Mouse (Mus musculus): ENCODE measurements around the gene Rrm2. TPM values are rescaled to one million over a fixed set of nuclear protein-coding genes. Genes with fewer than 3 reads are reported as not detected.
A peak's percentile ranks its signal among the peaks of the same experiment; 100 is the strongest.
"Not testable (repeated sequence)": the region's sequence is repeated elsewhere in the genome, so short reads cannot be mapped to it uniquely, and the experiment has no call there.

The Rrm2 gene
- polyA plus RNA-seq, 1 experiment from 2014 or later = 261 TPM

DNA sequence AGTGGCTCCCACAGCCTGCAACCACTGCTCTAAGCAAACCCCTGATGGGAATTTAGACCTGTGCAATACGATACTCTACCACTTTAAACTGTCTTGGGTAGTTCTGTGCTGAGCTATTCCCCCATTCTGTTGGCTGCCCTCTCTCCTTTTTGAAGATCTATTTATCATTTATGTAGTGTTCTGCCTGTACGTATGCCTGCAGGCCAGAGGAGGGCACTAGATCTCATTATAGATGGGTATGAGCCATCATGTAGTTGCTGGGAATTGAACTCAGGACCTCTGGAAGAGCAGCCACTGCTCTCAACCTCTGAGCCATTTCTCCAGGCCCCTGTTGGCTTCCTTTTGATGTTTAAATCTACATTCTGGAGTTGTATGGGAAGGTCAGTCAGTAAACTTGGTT, 28.9 kb downstream of the Rrm2 start:
- no peak for ATAC-seq (ENCODE audit: low FRiP score, low read depth)
- Histone ChIP-seq H3K27me3 (replicated peaks) (no peaks in the 10 kb centered on the region), H3K4me3 (no peak overlapping the region), H3K36me3 (no peaks in the 10 kb centered on the region), H3K9me3 (no peaks in the 10 kb centered on the region), H3K27ac (no peak overlapping the region), H3K4me2 (replicated peaks) (no peak overlapping the region), H3K9ac (no peak overlapping the region), H3K4me1 (no peaks in the 10 kb centered on the region)
- WGBS = 69% methylated on average over 2 of the region's 2 CpGs

DNA sequence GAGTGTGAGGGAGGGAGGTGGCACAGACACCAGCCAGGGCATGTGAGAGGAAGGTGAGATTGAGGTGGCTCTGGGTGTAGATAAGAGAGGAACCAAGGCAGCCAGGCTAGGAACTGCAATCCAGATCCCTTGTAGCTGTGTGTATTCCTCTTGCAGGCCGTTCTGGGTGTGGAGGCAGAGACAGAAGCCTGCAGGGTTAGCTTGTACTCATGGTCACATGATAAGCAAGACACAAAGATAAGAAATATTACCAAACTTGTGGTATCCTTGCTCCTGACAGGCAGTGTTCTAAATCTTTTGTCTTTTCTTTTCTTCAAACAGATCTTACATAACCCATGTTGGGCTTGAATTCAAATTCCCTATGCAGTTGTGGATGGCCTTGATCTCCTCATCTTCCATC, 31.9 kb downstream of the Rrm2 start:
- H3K9me3 ChIP-seq = no peaks in the 10 kb centered on the region
- no peak for ATAC-seq (ENCODE audit: low FRiP score, low read depth)
- H3K27me3 ChIP-seq (replicated peaks) = no peaks in the 10 kb centered on the region
- H3K4me1 ChIP-seq = no peaks in the 10 kb centered on the region
- H3K27ac ChIP-seq = no peak overlapping the region
- H3K4me3 ChIP-seq = no peak overlapping the region
- no peak overlapping the region for H3K4me2 ChIP-seq (replicated peaks)
- no peaks in the 10 kb centered on the region for H3K36me3 ChIP-seq
- H3K9ac ChIP-seq = no peak overlapping the region
- WGBS = 78% methylated on average over 1 of the region's 1 CpGs

DNA sequence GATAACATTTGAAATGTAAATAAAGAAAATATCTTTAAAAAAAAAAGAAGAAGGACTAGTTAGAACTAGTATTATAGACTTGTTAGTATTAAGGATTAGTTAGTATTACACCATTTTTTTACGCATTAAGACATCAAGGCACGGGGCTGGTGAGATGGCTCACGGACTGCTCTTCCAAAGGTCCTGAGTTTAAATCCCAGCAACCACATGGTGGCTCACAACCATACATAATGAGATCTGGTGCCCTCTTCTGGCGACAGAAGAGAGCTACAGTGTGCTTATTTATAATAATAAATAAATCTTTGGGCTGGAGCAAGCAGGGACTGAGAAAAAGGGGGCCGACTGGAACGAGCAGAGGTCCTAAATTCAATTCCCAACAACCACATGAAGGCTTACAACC, 33.5 kb downstream of the Rrm2 start:
- not testable (repeated sequence) for H3K9me3 ChIP-seq; H3K9ac ChIP-seq; H3K4me1 ChIP-seq; H3K27me3 ChIP-seq (replicated peaks); H3K4me2 ChIP-seq (replicated peaks); H3K4me3 ChIP-seq; ATAC-seq (ENCODE audit: low FRiP score, low read depth); H3K36me3 ChIP-seq; H3K27ac ChIP-seq
- WGBS = 62% methylated on average over 6 of the region's 6 CpGs

DNA sequence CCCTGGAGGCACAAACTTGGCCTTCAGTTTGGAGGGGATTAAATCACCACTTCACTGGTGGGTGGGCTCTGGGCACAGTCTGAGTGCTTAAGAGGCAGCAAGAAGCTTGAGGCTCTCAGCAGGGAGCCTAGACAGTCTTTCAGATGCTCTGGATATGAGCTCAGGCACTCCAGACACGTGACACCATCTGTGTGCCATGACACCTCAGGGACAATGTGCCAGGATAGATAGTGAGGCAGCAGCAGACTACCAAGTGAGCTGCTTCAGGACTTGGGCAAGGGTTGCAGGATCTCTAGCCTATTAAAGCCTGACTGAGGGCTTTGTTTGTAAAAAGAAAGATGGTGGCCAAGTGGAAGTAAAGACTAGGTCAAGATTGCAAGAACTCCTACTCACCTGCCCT, 36.3 kb downstream of the Rrm2 start:
- Histone ChIP-seq H3K36me3 (no peaks in the 10 kb centered on the region), H3K4me3 (no peak overlapping the region), H3K4me2 (replicated peaks) (no peak overlapping the region), H3K9me3 (no peaks in the 10 kb centered on the region), H3K9ac (no peak overlapping the region), H3K27me3 (replicated peaks) (no peaks in the 10 kb centered on the region), H3K27ac (no peak overlapping the region), H3K4me1 (peaks cover 10% of the 10 kb centered on the region; the same call in 1 of the 2 replicates)
- no peak for ATAC-seq (ENCODE audit: low FRiP score, low read depth)
- 30% methylated on average over 1 of the region's 1 CpGs for WGBS

DNA sequence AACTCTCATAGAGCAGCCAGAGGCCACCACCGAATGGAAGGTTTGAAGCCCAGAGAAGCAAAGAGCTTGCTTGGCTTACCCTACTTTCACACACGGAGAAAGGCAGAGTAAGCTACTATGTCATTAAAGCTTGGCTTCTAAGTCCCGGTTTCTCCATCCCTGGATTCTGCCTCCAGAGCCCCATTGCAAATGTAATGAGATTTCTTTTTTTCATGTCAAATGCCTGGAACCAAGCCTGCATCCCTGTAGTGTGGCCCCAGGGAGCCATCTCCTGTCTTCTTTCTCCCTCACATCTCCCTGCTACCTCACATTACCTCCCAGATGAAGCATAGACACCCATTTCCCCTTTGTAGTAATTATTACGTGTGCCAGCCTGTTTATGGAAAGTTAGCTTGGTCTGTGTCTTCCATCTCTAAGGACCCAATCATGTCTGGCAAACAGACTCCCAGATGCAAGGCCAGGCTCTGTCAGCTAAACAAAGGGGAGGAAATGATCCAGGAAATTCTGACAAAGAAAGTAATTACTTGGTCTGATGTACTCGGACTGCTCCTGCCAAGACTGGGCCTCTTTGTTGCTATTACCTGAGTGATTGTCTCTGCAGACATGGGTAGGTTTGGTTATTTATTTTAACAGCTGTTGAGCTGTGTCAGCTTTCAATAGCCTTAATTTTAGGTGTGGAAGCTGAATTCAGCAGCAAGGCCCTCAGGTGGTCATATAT, 38.7 kb downstream of the Rrm2 start:
- H3K4me3 ChIP-seq = no peak overlapping the region
- H3K27ac ChIP-seq = no peak overlapping the region
- no peak overlapping the region for H3K4me2 ChIP-seq (replicated peaks)
- no peaks in the 10 kb centered on the region for H3K36me3 ChIP-seq
- peaks cover 10% of the 10 kb centered on the region; the same call in 1 of the 2 replicates for H3K4me1 ChIP-seq
- WGBS = 43% methylated on average over 5 of the region's 5 CpGs
- H3K9me3 ChIP-seq = no peaks in the 10 kb centered on the region
- no peak for ATAC-seq (ENCODE audit: low FRiP score, low read depth)
- no peaks in the 10 kb centered on the region for H3K27me3 ChIP-seq (replicated peaks)
- no peak overlapping the region for H3K9ac ChIP-seq

DNA sequence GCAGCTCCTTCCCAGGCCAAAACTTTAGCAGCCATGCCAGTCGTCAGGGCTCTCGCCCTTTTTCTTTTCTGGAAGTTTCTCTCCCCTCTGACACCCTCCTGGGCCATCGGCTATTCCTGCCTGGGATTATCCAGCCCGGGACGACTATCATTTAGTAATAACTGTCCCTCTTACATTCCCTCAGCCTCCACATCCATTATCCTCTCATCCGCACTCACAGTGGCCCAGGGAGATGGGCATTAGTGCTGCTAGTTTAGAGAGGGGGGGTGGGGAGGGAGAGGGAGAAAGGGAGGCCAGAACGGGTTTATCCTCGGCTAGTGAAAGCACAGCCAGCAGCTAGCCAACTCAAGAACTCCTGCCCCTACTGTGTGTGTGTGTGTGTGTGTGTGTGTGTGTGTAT, 39.3 kb downstream of the Rrm2 start:
- no peaks in the 10 kb centered on the region for H3K36me3 ChIP-seq
- no peak for ATAC-seq (ENCODE audit: low FRiP score, low read depth)
- no peak overlapping the region for H3K4me2 ChIP-seq (replicated peaks)
- H3K9me3 ChIP-seq = no peaks in the 10 kb centered on the region
- H3K27me3 ChIP-seq (replicated peaks) = no peaks in the 10 kb centered on the region
- 44% methylated on average over 8 of the region's 8 CpGs for WGBS
- no peak overlapping the region for H3K27ac ChIP-seq
- no peak overlapping the region for H3K9ac ChIP-seq
- H3K4me1 ChIP-seq = peaks cover 10% of the 10 kb centered on the region; the same call in 1 of the 2 replicates
- no peak overlapping the region for H3K4me3 ChIP-seq

DNA sequence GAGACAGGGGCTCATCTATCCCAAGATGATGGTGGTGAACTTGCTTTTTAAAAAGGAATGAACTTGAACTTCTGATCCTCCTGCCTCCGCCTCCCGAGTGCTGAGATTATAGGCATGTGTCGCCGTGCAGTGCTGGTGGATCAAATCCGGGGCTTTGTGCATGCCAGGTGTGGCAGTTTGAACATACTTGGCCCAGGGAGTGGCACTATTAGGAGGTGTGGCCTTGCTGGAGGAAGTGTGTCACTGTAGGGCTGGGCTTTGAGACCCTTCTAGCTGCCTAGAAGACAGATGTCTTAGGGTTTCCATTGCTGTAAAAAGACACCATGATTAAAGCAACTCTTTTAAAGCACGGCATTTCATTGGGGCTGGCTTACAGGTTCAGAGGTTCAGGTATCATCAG, 42.5 kb downstream of the Rrm2 start:
- Histone ChIP-seq H3K9me3 (no peaks in the 10 kb centered on the region), H3K4me1 (peaks cover 10% of the 10 kb centered on the region; the same call in 1 of the 2 replicates), H3K4me2 (replicated peaks) (no peak overlapping the region), H3K36me3 (no peaks in the 10 kb centered on the region), H3K27ac (no peak overlapping the region), H3K9ac (no peak overlapping the region), H3K27me3 (replicated peaks) (no peaks in the 10 kb centered on the region), H3K4me3 (no peak overlapping the region)
- no peak for ATAC-seq (ENCODE audit: low FRiP score, low read depth)
- WGBS = 90% methylated on average over 6 of the region's 6 CpGs

DNA sequence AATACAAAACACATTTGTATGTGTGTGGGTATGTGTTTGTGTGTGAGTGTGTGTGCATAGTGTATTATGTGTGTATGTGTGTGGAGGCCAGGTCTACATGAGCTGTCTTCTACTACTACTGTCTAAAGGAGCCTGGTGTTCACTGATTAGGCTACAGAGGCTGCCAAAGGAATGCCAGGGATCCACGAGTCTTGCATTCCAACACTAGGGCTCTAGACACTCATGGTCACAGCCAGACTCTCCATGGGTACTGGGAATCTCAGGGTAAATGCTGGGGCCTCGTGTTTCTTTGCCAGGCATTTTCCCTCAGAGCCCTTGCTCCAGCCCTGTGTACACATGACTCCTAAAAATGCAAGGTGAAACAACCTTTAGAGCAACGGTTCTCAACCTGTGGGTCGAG, 45.6 kb downstream of the Rrm2 start:
- H3K9me3 ChIP-seq = no peaks in the 10 kb centered on the region
- no peaks in the 10 kb centered on the region for H3K27me3 ChIP-seq (replicated peaks)
- peaks cover 8% of the 10 kb centered on the region for H3K4me1 ChIP-seq
- H3K9ac ChIP-seq = no peak overlapping the region
- H3K4me3 ChIP-seq = no peak overlapping the region
- H3K4me2 ChIP-seq (replicated peaks) = no peak overlapping the region
- no peak overlapping the region for H3K27ac ChIP-seq
- WGBS = 79% methylated on average over 4 of the region's 4 CpGs
- no peaks in the 10 kb centered on the region for H3K36me3 ChIP-seq
- ATAC-seq (ENCODE audit: low FRiP score, low read depth) = no peak

DNA sequence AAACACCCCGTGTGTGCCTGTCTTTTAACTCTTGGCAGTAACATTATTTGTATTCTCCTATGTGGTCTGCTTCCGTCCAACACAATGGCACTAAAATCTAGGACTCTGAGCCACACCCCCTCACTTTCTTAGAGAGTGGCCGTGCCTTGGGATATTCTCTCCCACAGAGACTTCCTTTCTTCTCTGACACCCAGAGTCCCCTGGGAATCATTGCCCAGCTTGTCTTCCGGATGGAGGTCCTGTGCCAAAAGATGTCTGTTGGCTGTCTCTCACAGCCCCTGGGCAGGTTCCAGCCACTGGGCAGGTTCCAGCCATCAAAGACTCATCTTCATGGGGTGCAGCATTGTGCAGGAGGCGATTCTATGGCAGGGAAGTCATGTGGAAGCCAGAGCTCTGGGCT, 46.7 kb downstream of the Rrm2 start:
- no peak overlapping the region for H3K9ac ChIP-seq
- H3K27ac ChIP-seq = no peak overlapping the region
- H3K4me3 ChIP-seq = no peak overlapping the region
- H3K36me3 ChIP-seq = no peaks in the 10 kb centered on the region
- H3K4me1 ChIP-seq = peaks cover 9% of the 10 kb centered on the region
- H3K4me2 ChIP-seq (replicated peaks) = no peak overlapping the region
- 32% methylated on average over 5 of the region's 5 CpGs for WGBS
- no peaks in the 10 kb centered on the region for H3K27me3 ChIP-seq (replicated peaks)
- H3K9me3 ChIP-seq = no peaks in the 10 kb centered on the region
- ATAC-seq (ENCODE audit: low FRiP score, low read depth) = no peak

DNA sequence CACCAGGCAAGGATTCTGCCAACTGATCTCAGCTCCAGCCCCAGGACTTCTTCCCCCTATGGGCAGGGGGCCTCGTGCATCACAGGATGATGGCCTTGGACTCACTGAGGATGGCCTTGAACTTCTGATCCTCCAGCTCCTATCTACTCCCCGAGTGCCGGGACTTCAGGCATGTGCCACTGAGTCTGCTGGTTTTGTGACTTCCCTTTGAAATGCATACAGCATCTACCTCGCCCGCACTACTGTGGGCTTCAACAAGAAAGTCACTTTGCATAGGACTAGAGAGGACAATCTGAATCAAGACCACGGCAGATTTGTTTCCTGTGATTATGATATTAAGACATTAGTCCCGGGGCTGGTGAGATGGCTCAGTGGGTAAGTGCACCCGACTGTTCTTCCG, 47.4 kb downstream of the Rrm2 start:
- 89% methylated on average over 9 of the region's 9 CpGs for WGBS
- no peaks in the 10 kb centered on the region for H3K27me3 ChIP-seq (replicated peaks)
- H3K9ac ChIP-seq = no peak overlapping the region
- ATAC-seq (ENCODE audit: low FRiP score, low read depth) = no peak
- no peaks in the 10 kb centered on the region for H3K9me3 ChIP-seq
- no peak overlapping the region for H3K4me3 ChIP-seq
- H3K36me3 ChIP-seq = no peaks in the 10 kb centered on the region
- H3K4me1 ChIP-seq = peaks cover 9% of the 10 kb centered on the region
- no peak overlapping the region for H3K27ac ChIP-seq
- no peak overlapping the region for H3K4me2 ChIP-seq (replicated peaks)

DNA sequence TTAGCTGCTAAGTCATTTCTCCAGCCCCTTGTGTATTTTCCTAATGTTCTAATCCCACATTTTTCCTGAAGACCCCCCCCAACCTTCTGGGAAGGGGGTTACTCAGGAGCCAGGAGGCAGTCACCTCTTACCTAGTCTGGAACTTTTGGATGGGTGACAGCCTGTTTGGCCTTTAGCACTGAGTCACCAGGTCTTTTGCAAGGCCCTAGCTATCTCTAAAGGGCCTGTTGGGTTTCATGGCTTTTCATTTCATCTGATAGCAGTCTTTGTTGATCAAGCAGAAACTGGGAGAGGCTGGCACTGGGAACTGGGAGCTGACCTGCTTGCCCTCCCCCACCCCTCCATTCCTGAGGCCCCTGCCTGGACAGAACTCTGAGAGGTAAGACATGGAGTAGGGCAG, 49.3 kb downstream of the Rrm2 start:
- H3K4me2 ChIP-seq (replicated peaks) = no peak overlapping the region
- no peak overlapping the region for H3K9ac ChIP-seq
- no peak for ATAC-seq (ENCODE audit: low FRiP score, low read depth)
- H3K27me3 ChIP-seq (replicated peaks) = no peaks in the 10 kb centered on the region
- no peak overlapping the region for H3K4me3 ChIP-seq
- no peaks in the 10 kb centered on the region for H3K9me3 ChIP-seq
- H3K4me1 ChIP-seq = peaks cover 15% of the 10 kb centered on the region
- H3K27ac ChIP-seq = no peak overlapping the region
- H3K36me3 ChIP-seq = no peaks in the 10 kb centered on the region

DNA sequence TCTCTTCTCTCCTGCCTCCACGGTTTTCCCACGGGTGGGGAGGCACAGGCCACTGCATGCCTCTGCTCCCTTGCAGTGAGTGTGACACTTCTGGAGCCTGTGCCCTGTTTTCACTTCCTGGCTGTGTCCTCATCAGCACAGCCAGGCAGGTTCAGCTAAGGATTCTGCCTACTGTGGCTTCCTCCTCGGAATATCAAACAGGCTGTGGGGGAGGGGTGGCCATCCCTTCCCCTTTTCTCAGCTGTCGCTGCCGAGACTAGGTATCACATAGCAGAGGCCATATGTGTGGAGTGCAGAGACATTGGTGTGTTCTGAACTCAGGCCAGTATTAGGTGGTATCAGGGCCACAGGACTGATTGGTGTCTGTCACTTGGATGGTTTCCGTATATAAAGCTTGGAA, 50.3 kb downstream of the Rrm2 start:
- Histone ChIP-seq H3K9ac (no peak overlapping the region), H3K4me2 (replicated peaks) (0 out of 2 replicates have a peak overlapping the region, but pooled peaks have one; percentile 15), H3K4me3 (no peak overlapping the region), H3K36me3 (no peaks in the 10 kb centered on the region), H3K4me1 (peaks cover 22% of the 10 kb centered on the region), H3K9me3 (no peaks in the 10 kb centered on the region), H3K27ac (no peak overlapping the region), H3K27me3 (replicated peaks) (no peaks in the 10 kb centered on the region)
- ATAC-seq (ENCODE audit: low FRiP score, low read depth) = peak; percentile 48
- 15% methylated on average over 6 of the region's 6 CpGs for WGBS

DNA sequence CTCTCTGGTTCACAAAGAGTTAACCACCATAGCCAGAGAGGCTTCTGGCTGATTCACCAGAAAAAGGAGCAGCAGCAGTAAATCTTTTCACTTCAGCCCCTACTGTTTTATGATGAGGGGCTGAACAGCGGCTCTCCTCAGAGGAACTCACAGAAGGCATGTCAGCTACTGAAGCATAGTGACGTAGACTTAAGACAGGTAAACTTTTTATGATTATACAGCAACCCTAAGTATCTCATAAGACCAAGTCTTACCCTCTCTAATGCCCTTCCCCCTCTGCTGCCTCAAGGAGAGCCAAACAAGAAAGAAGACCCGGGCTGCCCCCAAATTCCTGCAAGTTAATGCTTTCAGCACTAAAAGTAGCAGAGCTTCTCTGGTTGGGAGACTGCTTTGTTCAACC, 54.2 kb downstream of the Rrm2 start:
- Histone ChIP-seq H3K36me3 (no peaks in the 10 kb centered on the region), H3K4me2 (replicated peaks) (peak overlapping the region; percentile 26), H3K27me3 (replicated peaks) (no peaks in the 10 kb centered on the region), H3K4me3 (no peak overlapping the region), H3K4me1 (peaks cover 22% of the 10 kb centered on the region), H3K27ac (no peak overlapping the region), H3K9me3 (no peaks in the 10 kb centered on the region), H3K9ac (no peak overlapping the region)
- WGBS = 2% methylated on average over 3 of the region's 3 CpGs
- no peak for ATAC-seq (ENCODE audit: low FRiP score, low read depth)
